Mouse (Mus musculus) liver, postnatal 0 days (tissue): ENCODE data around the gene Mvb12b. TPM values are rescaled to one million over a fixed set of nuclear protein-coding genes. Genes with fewer than 3 reads are reported as not detected.

Experiments used
- ATAC-seq: fragments of 200-750 bp; cut with Nextera tagmentation; 2 replicates; pipeline ENCODE4 v1.8.0; 2017; ENCODE audit warnings: mild to moderate bottlenecking, moderate library complexity
- DNase-seq: peaks from one replicate; pipeline ENCODE4 v3.0.0-alpha.2; 2016
- H3K27ac ChIP-seq: fragments of 300-500 bp; sonication (generic); 2 replicates; pipeline ENCODE4 v1.5.1; 2014; ENCODE audit warnings: antibody characterized with exemption, moderate library complexity, mild to moderate bottlenecking, low read depth
- H3K27me3 ChIP-seq: fragments of 300-500 bp; sonication (generic); 2 replicates; pipeline ENCODE4 v1.6.1; 2014; ENCODE audit warnings: low read length, control low read depth, mixed read lengths; ENCODE audit not compliant: insufficient read depth
- H3K36me3 ChIP-seq: fragments of 300-500 bp; sonication (generic); replicated peaks from 2 replicates; pipeline ENCODE4 v1.6.1; 2014; ENCODE audit warnings: mild to moderate bottlenecking, control low read depth, low read length, moderate library complexity, mixed read lengths; ENCODE audit not compliant: insufficient read depth
- H3K4me1 ChIP-seq: fragments of 300-500 bp; sonication (generic); 2 replicates; pipeline ENCODE4 v1.6.1; 2014; ENCODE audit warnings: antibody characterized with exemption, mild to moderate bottlenecking, control low read depth; ENCODE audit not compliant: insufficient read depth
- H3K4me2 ChIP-seq: fragments of 300-500 bp; sonication (generic); 2 replicates; pipeline ENCODE4 v1.6.1; 2014; ENCODE audit warnings: low read depth, mild to moderate bottlenecking, low read length, moderate library complexity, mixed read lengths
- H3K4me3 ChIP-seq: fragments of 300-500 bp; sonication (generic); 2 replicates; pipeline ENCODE4 v1.5.1; 2014; ENCODE audit warnings: low read depth, low read length
- H3K9ac ChIP-seq: fragments of 300-500 bp; sonication (generic); replicated peaks from 2 replicates; pipeline ENCODE4 v1.6.1; 2014; ENCODE audit warnings: mild to moderate bottlenecking, moderate library complexity
- H3K9me3 ChIP-seq: fragments of 300-500 bp; sonication (generic); 2 replicates; pipeline ENCODE4 v1.6.1; 2016; ENCODE audit warnings: mild to moderate bottlenecking, control low read depth, low read length, mixed read lengths
- CTCF ChIP-seq: sonication (generic); IDR thresholded peaks from 2 replicates; pipeline ENCODE4 v1.5.1; 2016; ENCODE audit warnings: antibody characterized with exemption, low read depth
- EP300 ChIP-seq: IDR thresholded peaks from 2 replicates; pipeline ENCODE4 v1.6.1; 2016; ENCODE audit warnings: antibody characterized with exemption, low read depth, mild to moderate bottlenecking
- WGBS: fragments of 180-500 bp; shearing (Covaris S2); extraction: QIAGEN DNeasy Blood & Tissue Kit; methylation state at CpG from one replicate; pipeline ENCODE4 v1.1.7; 2014; ENCODE audit not compliant: insufficient replicate concordance; 5-methylcytosine and 5-hydroxymethylcytosine counted together
- polyA plus RNA-seq: library from polyadenylated mRNA; unstranded; fragments of >200 nt; fragmentation: Nextera tagmentation; extraction: Ambion mirVana; gene quantifications from 2 replicates; pipeline ENCODE4 v1.2.1, GENCODE M21; 2015

The Mvb12b gene
- polyA plus RNA-seq, 1 experiment from 2014 or later, result 8.1 TPM

DNA sequence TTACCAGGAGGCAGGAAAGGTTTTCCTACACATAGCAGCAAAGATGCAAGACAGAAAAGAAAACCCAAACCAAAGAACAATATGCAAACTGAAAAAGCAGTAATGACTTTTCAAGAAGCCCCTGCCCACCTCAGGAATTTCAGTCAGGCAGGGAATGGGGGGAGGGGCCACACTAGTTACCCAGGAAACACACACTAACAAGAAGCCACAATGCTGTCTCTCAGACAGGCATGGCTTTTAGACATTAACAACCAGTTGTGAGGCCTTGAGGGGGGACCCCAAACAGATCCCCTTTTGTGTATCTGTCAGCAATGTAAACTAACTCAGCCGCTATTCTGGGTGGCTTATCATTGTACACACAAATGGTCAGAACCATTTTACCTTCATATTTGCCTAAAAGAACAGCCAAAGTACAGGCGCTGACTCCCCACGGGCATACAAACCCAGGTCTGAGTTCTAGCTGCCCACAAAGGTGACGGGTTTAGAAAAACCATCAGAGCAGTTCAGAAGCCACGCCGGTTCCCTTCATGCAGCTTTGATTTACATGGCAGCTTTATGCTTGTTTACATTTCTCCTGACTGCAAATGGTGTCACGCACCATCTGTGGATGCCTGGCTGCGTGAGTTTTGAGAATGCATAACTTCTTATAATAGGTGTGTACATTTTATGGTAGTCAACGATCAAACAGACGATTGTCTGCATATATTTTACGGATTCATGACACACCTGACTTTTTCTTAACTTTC is 105.9 kb downstream of the Mvb12b start:
- H3K4me3 ChIP-seq, result no peak overlapping the region
- 78% methylated on average over 11 of the region's 11 CpGs for WGBS
- H3K36me3 ChIP-seq, result peaks cover 11% of the 10 kb centered on the region; the same call in 1 of the 2 replicates
- no peak overlapping the region for H3K4me2 ChIP-seq
- DNase-seq (no peak), ATAC-seq (no peak)
- H3K9me3 ChIP-seq, result peaks cover 24% of the 10 kb centered on the region
- H3K27me3 ChIP-seq, result no peaks in the 10 kb centered on the region
- TF ChIP-seq CTCF (no peak), EP300 (no peak)
- H3K9ac ChIP-seq, result no peak overlapping the region
- no peaks in the 10 kb centered on the region for H3K4me1 ChIP-seq
- H3K27ac ChIP-seq, result no peak overlapping the region

- H3K27ac ChIP-seq, result no peak overlapping the region
- no peak for DNase-seq
- no peak overlapping the region for H3K4me2 ChIP-seq
- no peak for ATAC-seq
- no peaks in the 10 kb centered on the region for H3K4me1 ChIP-seq
- no peak overlapping the region for H3K4me3 ChIP-seq
- peaks cover 14% of the 10 kb centered on the region; the same call in 1 of the 2 replicates for H3K36me3 ChIP-seq
- TF ChIP-seq EP300 (no peak), CTCF (no peak)
- H3K9ac ChIP-seq, result no peak overlapping the region
- 83% methylated on average over 4 of the region's 4 CpGs for WGBS
- no peaks in the 10 kb centered on the region for H3K27me3 ChIP-seq
- peaks cover 24% of the 10 kb centered on the region for H3K9me3 ChIP-seq
These were observed 109.3 kb downstream of the Mvb12b start for GRCm38 (mm10) chr2:33778466-33778865.

DNA sequence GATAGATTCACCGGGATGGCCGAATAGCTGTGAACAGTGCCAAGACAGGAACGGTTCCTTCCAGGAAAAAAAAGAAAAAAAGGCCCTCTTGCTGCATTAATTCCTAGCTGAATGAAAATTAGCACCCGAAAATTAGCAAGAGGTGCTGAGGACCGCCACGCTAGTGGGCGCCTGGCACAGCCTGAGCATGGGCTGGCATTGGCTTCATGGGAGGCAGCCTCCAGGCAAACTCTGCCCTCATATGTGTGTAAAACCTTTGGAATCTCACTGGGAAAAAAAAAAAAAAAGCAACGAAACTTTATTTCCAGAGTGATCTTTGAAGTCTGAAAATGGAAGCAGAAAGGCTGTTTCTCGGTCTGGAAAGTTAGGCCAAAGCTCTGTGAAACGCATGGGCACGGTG is 110.7 kb downstream of the Mvb12b start:
- DNase-seq (no peak), ATAC-seq (no peak)
- no peaks in the 10 kb centered on the region for H3K4me1 ChIP-seq
- no peak overlapping the region for H3K4me3 ChIP-seq
- no peak for TF ChIP-seq CTCF
- TF ChIP-seq EP300, result no peak
- H3K4me2 ChIP-seq, result no peak overlapping the region
- no peaks in the 10 kb centered on the region for H3K27me3 ChIP-seq
- H3K9me3 ChIP-seq, result peaks cover 24% of the 10 kb centered on the region
- H3K27ac ChIP-seq, result no peak overlapping the region
- no peak overlapping the region for H3K9ac ChIP-seq
- 89% methylated on average over 11 of the region's 11 CpGs for WGBS
- peaks cover 11% of the 10 kb centered on the region; the same call in 1 of the 2 replicates for H3K36me3 ChIP-seq

DNA sequence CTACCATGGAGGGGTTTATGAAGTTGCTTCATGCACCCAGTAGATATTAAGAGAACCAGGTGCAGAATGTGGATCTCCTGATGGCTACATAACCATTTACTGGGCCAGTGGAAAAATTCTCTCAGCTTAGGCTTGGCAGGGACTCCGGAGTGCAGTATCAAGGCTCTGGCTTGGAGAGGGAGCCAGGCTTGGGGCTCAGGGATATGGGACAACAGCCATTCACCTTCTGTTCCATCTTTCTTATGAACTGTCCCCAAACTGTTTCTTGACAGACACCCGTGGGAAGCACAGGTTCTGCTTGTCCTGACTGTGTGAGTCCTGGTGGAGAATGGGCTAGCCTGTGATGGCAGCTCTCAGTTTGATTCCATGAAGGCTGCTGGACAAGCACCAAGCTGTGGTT is 112.9 kb downstream of the Mvb12b start:
- 85% methylated on average over 2 of the region's 2 CpGs for WGBS
- H3K4me1 ChIP-seq, result no peaks in the 10 kb centered on the region
- H3K36me3 ChIP-seq, result peaks cover 11% of the 10 kb centered on the region; the same call in 1 of the 2 replicates
- TF ChIP-seq EP300, result no peak
- TF ChIP-seq CTCF, result no peak
- peaks cover 23% of the 10 kb centered on the region for H3K9me3 ChIP-seq
- H3K27ac ChIP-seq, result no peak overlapping the region
- no peak for ATAC-seq
- no peak overlapping the region for H3K9ac ChIP-seq
- no peak overlapping the region for H3K4me2 ChIP-seq
- H3K4me3 ChIP-seq, result no peak overlapping the region
- no peak for DNase-seq
- no peaks in the 10 kb centered on the region for H3K27me3 ChIP-seq

GRCm38 (mm10) chr2:33774106-33774505 is 113.6 kb downstream of the Mvb12b start:
- DNase-seq, result no peak
- Histone ChIP-seq H3K36me3 (peaks cover 11% of the 10 kb centered on the region; the same call in 1 of the 2 replicates), H3K9ac (no peak overlapping the region), H3K4me1 (no peaks in the 10 kb centered on the region), H3K27ac (no peak overlapping the region), H3K4me3 (no peak overlapping the region), H3K9me3 (peaks cover 16% of the 10 kb centered on the region), H3K4me2 (no peak overlapping the region), H3K27me3 (no peaks in the 10 kb centered on the region)
- no peak for ATAC-seq
- TF ChIP-seq EP300 (no peak), CTCF (no peak)
- 82% methylated on average over 4 of the region's 4 CpGs for WGBS

GRCm38 (mm10) chr2:33772439-33772838 is 115.3 kb downstream of the Mvb12b start:
- WGBS, result 62% methylated on average over 9 of the region's 9 CpGs
- Histone ChIP-seq H3K9ac (no peak overlapping the region), H3K9me3 (peaks cover under 1% of the 10 kb centered on the region; the same call in 1 of the 2 replicates), H3K27me3 (no peaks in the 10 kb centered on the region), H3K4me3 (no peak overlapping the region), H3K4me2 (no peak overlapping the region), H3K4me1 (no peaks in the 10 kb centered on the region), H3K27ac (no peak overlapping the region), H3K36me3 (peaks cover 4% of the 10 kb centered on the region; the same call in 1 of the 2 replicates)
- no peak for ATAC-seq
- no peak for TF ChIP-seq CTCF
- no peak for TF ChIP-seq EP300
- no peak for DNase-seq
